13 mouse cellular contexts compared by ENCODE assay signal in genomic region chrX:47703080-47703479, GRCm38 (mm10).
DNase-seq lines count a peak whose midpoint lies in the region; ATAC-seq and TF ChIP-seq lines count a peak whose summit lies in the region.
"Had no signal": no experiment of that assay in that cellular context is flagged by ENCODE, and none has a peak within 500 bp of the region (broad histone marks: within the 10 kb centered on the region; RNA-seq: fewer than 3 reads in every experiment).

No protein-coding gene starts in this region.

- TF ChIP-seq POLR2A in liver, adult 2 months (IDR thresholded peaks at IDR 0.05; ENCODE audit: extremely low read depth, insufficient read depth, low read length), result no peak
- no peak for TF ChIP-seq POLR2A in MEL (IDR thresholded peaks at IDR 0.05; ENCODE audit: control insufficient read depth in 1 of 2, insufficient read depth in 1 of 2, low read depth in 1 of 2, low read length in 2 of 2, poor library complexity in 1 of 2)

- no peaks in the 10 kb centered on the region for H3K27me3 ChIP-seq in hindbrain, postnatal 0 days (ENCODE audit: insufficient read depth, low read length)
- no peaks in the 10 kb centered on the region for H3K27me3 ChIP-seq in hindbrain, embryonic 16.5 days (replicated peaks; ENCODE audit: control insufficient read depth, insufficient read depth, low read length)
- H3K27me3 ChIP-seq in liver, adult 2 months (ENCODE audit: control insufficient read depth, insufficient read depth, low read length), result no peaks in the 10 kb centered on the region
- H3K27me3 ChIP-seq in liver, embryonic 12.5 days (replicated peaks), result no peaks in the 10 kb centered on the region
- no peaks in the 10 kb centered on the region for H3K27me3 ChIP-seq in MEL (ENCODE audit: control insufficient read depth in 1 of 2, insufficient read depth in 2 of 2, low read length in 2 of 2)
- H3K27me3 ChIP-seq: limb, embryonic 15.5 days had no signal

- no peaks in the 10 kb centered on the region for H3K79me2 ChIP-seq in liver, adult 2 months (ENCODE audit: control insufficient read depth, insufficient read depth, low read length)
- H3K79me2 ChIP-seq in MEL (ENCODE audit: control insufficient read depth, insufficient read depth, low read length, poor library complexity), result no peaks in the 10 kb centered on the region

- no peak overlapping the region for H3K4me3 ChIP-seq in hindbrain, postnatal 0 days (ENCODE audit: low read length)
- H3K4me3 ChIP-seq in hindbrain, embryonic 16.5 days (ENCODE audit: low read length), result no peak overlapping the region
- H3K4me3 ChIP-seq in liver, adult 2 months (ENCODE audit: insufficient read depth, low read depth, low read length), result no peak overlapping the region
- no peak overlapping the region for H3K4me3 ChIP-seq in liver, embryonic 12.5 days
- H3K4me3 ChIP-seq in MEL (ENCODE audit: control insufficient read depth in 1 of 2, insufficient read depth in 1 of 2, low read depth in 2 of 2, low read length in 2 of 2), result no peak overlapping the region
- H3K4me3 ChIP-seq: limb, embryonic 15.5 days had no signal

- peak; percentile 25 for TF ChIP-seq CTCF in hindbrain, postnatal 0 days (IDR thresholded peaks at IDR 0.05; ENCODE audit: low read depth)
- TF ChIP-seq CTCF in liver, adult 2 months (IDR thresholded peaks at IDR 0.05; ENCODE audit: low read depth, low read length), result no peak
- TF ChIP-seq CTCF in MEL (IDR thresholded peaks at IDR 0.05 in 2 of 3, conservative IDR thresholded peaks at IDR 0.05 in 1 of 3; ENCODE audit: control insufficient read depth in 1 of 3, insufficient read depth in 1 of 3, low read depth in 2 of 3, low read length in 3 of 3, poor library complexity in 1 of 3, severe bottlenecking in 1 of 3), result peak in 1 of 3 experiments; percentile 14; a peak in 1 of 6 replicates

- H3K36me3 ChIP-seq in hindbrain, postnatal 0 days (ENCODE audit: insufficient read depth, low read length), result no peaks in the 10 kb centered on the region
- H3K36me3 ChIP-seq in hindbrain, embryonic 16.5 days (ENCODE audit: control insufficient read depth, insufficient read depth, low read length), result no peaks in the 10 kb centered on the region
- no peaks in the 10 kb centered on the region for H3K36me3 ChIP-seq in liver, adult 2 months (ENCODE audit: control insufficient read depth, insufficient read depth, low read length)
- H3K36me3 ChIP-seq in liver, embryonic 12.5 days, result no peaks in the 10 kb centered on the region
- no peaks in the 10 kb centered on the region for H3K36me3 ChIP-seq in MEL (ENCODE audit: control insufficient read depth in 1 of 2, insufficient read depth in 2 of 2, low read length in 2 of 2)
- H3K36me3 ChIP-seq: G1E; limb, embryonic 15.5 days had no signal

- peak; percentile 27 for TF ChIP-seq RAD21 in MEL (IDR thresholded peaks at IDR 0.05; ENCODE audit: low read depth, low read length)

- H3K4me1 ChIP-seq in hindbrain, postnatal 0 days (ENCODE audit: insufficient read depth, low read length), result no peaks in the 10 kb centered on the region
- H3K4me1 ChIP-seq in hindbrain, embryonic 16.5 days (ENCODE audit: control insufficient read depth, insufficient read depth, low read depth, low read length), result no peaks in the 10 kb centered on the region
- H3K4me1 ChIP-seq in liver, adult 2 months (ENCODE audit: control insufficient read depth, insufficient read depth, low read length), result no peaks in the 10 kb centered on the region
- no peaks in the 10 kb centered on the region for H3K4me1 ChIP-seq in liver, embryonic 12.5 days
- H3K4me1 ChIP-seq in MEL (ENCODE audit: control insufficient read depth in 1 of 2, insufficient read depth in 2 of 2, low read length in 2 of 2), result no peaks in the 10 kb centered on the region
- H3K4me1 ChIP-seq: limb, embryonic 15.5 days had no signal

- DNase-seq in hindbrain, postnatal 0 days (ENCODE audit: low spot score), result peak; percentile 5
- peak; percentile 5 for DNase-seq in liver, adult 2 months (ENCODE audit: extremely low read depth, low read depth, low spot score)
- peak; percentile 1 for DNase-seq in MEL (ENCODE audit: low read depth, low spot score)
- peak; percentile 32 to 33 for DNase-seq in left cerebral cortex, postnatal 14 days (ENCODE audit: low spot score in 2 of 2)
- DNase-seq in adrenal gland, postnatal 25 days, result no peak
- DNase-seq in natural killer cell, adult 2 months (ENCODE audit: low spot score in 2 of 2), result no peak
- DNase-seq: thymus, postnatal 4 days had no signal

- no peak overlapping the region for H3K27ac ChIP-seq in hindbrain, postnatal 0 days
- no peak overlapping the region for H3K27ac ChIP-seq in hindbrain, embryonic 16.5 days (ENCODE audit: low read depth, low read length)
- no peak overlapping the region for H3K27ac ChIP-seq in liver, adult 2 months (replicated peaks; ENCODE audit: insufficient read depth, low read depth, low read length)
- H3K27ac ChIP-seq in liver, embryonic 12.5 days, result no peak overlapping the region
- H3K27ac ChIP-seq in MEL (ENCODE audit: control insufficient read depth, low read depth, low read length), result no peak overlapping the region
- H3K27ac ChIP-seq: limb, embryonic 15.5 days had no signal

- intact Hi-C loops in left cerebral cortex, postnatal 14 days (cut with DNase I), result loop anchor here (5.0 kb wide), 1 partner anchor 119 kb away; no protein-coding TSS in a partner anchor

- no peaks in the 10 kb centered on the region for H3K9me3 ChIP-seq in hindbrain, postnatal 0 days (ENCODE audit: low read length)
- no peaks in the 10 kb centered on the region for H3K9me3 ChIP-seq in hindbrain, embryonic 16.5 days (ENCODE audit: control insufficient read depth, low read length)
- no peaks in the 10 kb centered on the region for H3K9me3 ChIP-seq in liver, embryonic 12.5 days (replicated peaks)
- no peaks in the 10 kb centered on the region for H3K9me3 ChIP-seq in MEL (replicated peaks; ENCODE audit: insufficient read depth, low read length)
- H3K9me3 ChIP-seq: G1E; limb, embryonic 15.5 days had no signal

- no peak overlapping the region for H3K4me2 ChIP-seq in hindbrain, postnatal 0 days (ENCODE audit: low read depth, low read length)
- no peak overlapping the region for H3K4me2 ChIP-seq in hindbrain, embryonic 16.5 days (ENCODE audit: low read length)
- H3K4me2 ChIP-seq in liver, embryonic 12.5 days, result no peak overlapping the region
- H3K4me2 ChIP-seq: heart, embryonic 11.5 days; limb, embryonic 15.5 days had no signal

- TF ChIP-seq EP300 in MEL (IDR thresholded peaks at IDR 0.05; ENCODE audit: low read depth in 1 of 2, low read length in 2 of 2), result no peak

- H3K9ac ChIP-seq in hindbrain, postnatal 0 days (replicated peaks; ENCODE audit: low read length), result no peak overlapping the region
- H3K9ac ChIP-seq in hindbrain, embryonic 16.5 days (ENCODE audit: low read depth, low read length), result no peak overlapping the region
- H3K9ac ChIP-seq in liver, adult 2 months (ENCODE audit: low read depth, low read length), result no peak overlapping the region
- H3K9ac ChIP-seq in liver, embryonic 12.5 days, result no peak overlapping the region
- no peak overlapping the region for H3K9ac ChIP-seq in MEL (ENCODE audit: control insufficient read depth, low read depth, low read length, poor library complexity, severe bottlenecking)
- H3K9ac ChIP-seq: limb, embryonic 15.5 days had no signal

- ATAC-seq in hindbrain, postnatal 0 days, result no peak
- ATAC-seq in hindbrain, embryonic 16.5 days, result no peak
- ATAC-seq in liver, embryonic 12.5 days, result no peak
- ATAC-seq: inflammation-experienced regulatory T-cells, adult 6 months had no signal

TF ChIP-seq in MEL, 35 proteins besides CTCF, POLR2A, EP300 and RAD21:
- TF ChIP-seq GATA1 (IDR thresholded peaks at IDR 0.05; ENCODE audit: low read depth, low read length) (no peak), ZKSCAN1 (IDR thresholded peaks at IDR 0.05; ENCODE audit: low read depth, low read length) (no peak), MYC (IDR thresholded peaks at IDR 0.05; ENCODE audit: low read depth, low read length) (no peak), ZMIZ1 (IDR thresholded peaks at IDR 0.05; ENCODE audit: low read depth, low read length) (no peak), MAFK (IDR thresholded peaks at IDR 0.05; ENCODE audit: borderline replicate concordance, low read depth, low read length) (no peak), MAZ (IDR thresholded peaks at IDR 0.05; ENCODE audit: low read depth, low read length) (no peak)

Comparison
In these comparisons a context has a peak if more than half of its experiments do, and no peak if none do; other contexts are left out.
1. DNase-seq: peak in hindbrain, postnatal 0 days (single experiment), liver, adult 2 months (single experiment), MEL (single experiment) and left cerebral cortex, postnatal 14 days (2 of 2); none in adrenal gland, postnatal 25 days (single experiment) and natural killer cell, adult 2 months (0 of 2).